Mouse (Mus musculus) neural tube, embryonic 15.5 days (tissue): ENCODE measurements around the gene Rab6b. TPM values are rescaled to one million over a fixed set of nuclear protein-coding genes. Genes with fewer than 3 reads are reported as not detected.

ENCODE experiments used
- ATAC-seq: fragments of 200-750 bp; cut with Nextera tagmentation; 2 replicates; pipeline ENCODE4 v1.8.0; 2017; ENCODE audit warnings: mild to moderate bottlenecking, moderate TSS enrichment, moderate library complexity; ENCODE audit not compliant: low FRiP score
- H3K27ac ChIP-seq: fragments of 300-500 bp; sonication (generic); replicated peaks from 2 replicates; pipeline ENCODE4 v1.5.1; 2015; ENCODE audit warnings: mild to moderate bottlenecking, inconsistent platforms
- H3K27me3 ChIP-seq: fragments of 300-500 bp; sonication (generic); replicated peaks from 2 replicates; pipeline ENCODE4 v1.6.1; 2015; ENCODE audit warnings: inconsistent platforms
- H3K36me3 ChIP-seq: fragments of 300-500 bp; sonication (generic); 2 replicates; pipeline ENCODE4 v1.6.1; 2015; ENCODE audit warnings: inconsistent platforms
- H3K4me1 ChIP-seq: fragments of 300-500 bp; sonication (generic); 2 replicates; pipeline ENCODE4 v1.6.1; 2015; ENCODE audit warnings: inconsistent platforms
- H3K4me2 ChIP-seq: fragments of 300-500 bp; sonication (generic); 2 replicates; pipeline ENCODE4 v1.6.1; 2015; ENCODE audit warnings: inconsistent platforms, mild to moderate bottlenecking, moderate library complexity
- H3K4me3 ChIP-seq: fragments of 300-500 bp; sonication (generic); replicated peaks from 2 replicates; pipeline ENCODE4 v1.5.1; 2015; ENCODE audit warnings: mild to moderate bottlenecking, inconsistent platforms
- H3K9ac ChIP-seq: fragments of 300-500 bp; sonication (generic); replicated peaks from 2 replicates; pipeline ENCODE4 v1.6.1; 2015; ENCODE audit warnings: mild to moderate bottlenecking, inconsistent platforms
- H3K9me3 ChIP-seq: fragments of 300-500 bp; sonication (generic); replicated peaks from 2 replicates; pipeline ENCODE4 v1.6.1; 2016; ENCODE audit warnings: inconsistent platforms
- WGBS: fragments of 180-500 bp; shearing (Covaris S2); methylation state at CpG from one replicate; pipeline ENCODE4 v1.1.7; 2015; ENCODE audit warnings: mixed read lengths; 5-methylcytosine and 5-hydroxymethylcytosine counted together
- polyA plus RNA-seq: library from polyadenylated mRNA; unstranded; fragments of >200 nt; fragmentation: Nextera tagmentation; extraction: Ambion mirVana; gene quantifications from 2 replicates; pipeline ENCODE4 v1.2.1, GENCODE M21; 2015

Gene Rab6b
- polyA plus RNA-seq, 1 experiment from 2014 or later, result 117 TPM

GRCm38 (mm10) chr9:103208802-103209423 lies 97.3 kb downstream of the Rab6b start:
- Histone ChIP-seq H3K27me3 (no peaks in the 10 kb centered on the region), H3K27ac (no peak overlapping the region), H3K9ac (no peak overlapping the region), H3K4me1 (0 out of 2 replicates have a peak, but pooled peaks cover 6% of the 10 kb centered on the region), H3K36me3 (no peaks in the 10 kb centered on the region), H3K9me3 (no peaks in the 10 kb centered on the region), H3K4me2 (no peak overlapping the region), H3K4me3 (no peak overlapping the region)
- no peak; the same call in 1 of the 2 replicates for ATAC-seq
- WGBS, result 23% methylated on average over 6 of the region's 6 CpGs

- 0 out of 2 replicates have a peak, but pooled peaks cover 6% of the 10 kb centered on the region for H3K4me1 ChIP-seq
- H3K9me3 ChIP-seq, result no peaks in the 10 kb centered on the region
- H3K27ac ChIP-seq, result no peak overlapping the region
- no peaks in the 10 kb centered on the region; the same call in 1 of the 2 replicates for H3K36me3 ChIP-seq
- H3K4me3 ChIP-seq, result peak overlapping the region; percentile 27
- no peaks in the 10 kb centered on the region for H3K27me3 ChIP-seq
- 71% methylated on average over 28 of the region's 28 CpGs for WGBS
- H3K4me2 ChIP-seq, result peak overlapping the region; percentile 41
- no peak for ATAC-seq
- H3K9ac ChIP-seq, result no peak overlapping the region
Measured at GRCm38 (mm10) chr9:103212654-103213420, 101.2 kb downstream of the Rab6b start.

GRCm38 (mm10) chr9:103213631-103214030 lies 102.0 kb downstream of the Rab6b start:
- H3K36me3 ChIP-seq, result no peaks in the 10 kb centered on the region; the same call in 1 of the 2 replicates
- H3K9ac ChIP-seq, result no peak overlapping the region

GRCm38 (mm10) chr9:103214281-103214680 lies 102.7 kb downstream of the Rab6b start:
- Histone ChIP-seq H3K4me3 (no peak overlapping the region), H3K9ac (no peak overlapping the region), H3K4me2 (no peak overlapping the region), H3K36me3 (no peaks in the 10 kb centered on the region; the same call in 1 of the 2 replicates), H3K4me1 (0 out of 2 replicates have a peak, but pooled peaks cover under 1% of the 10 kb centered on the region), H3K27ac (no peak overlapping the region), H3K9me3 (no peaks in the 10 kb centered on the region), H3K27me3 (no peaks in the 10 kb centered on the region)
- 84% methylated on average over 6 of the region's 6 CpGs for WGBS
- no peak for ATAC-seq

More at GRCm38 (mm10) chr9:103213631-103214030, 102.0 kb downstream of the Rab6b start:
- no peak overlapping the region for H3K4me3 ChIP-seq
- H3K4me1 ChIP-seq, result 0 out of 2 replicates have a peak, but pooled peaks cover 2% of the 10 kb centered on the region
- ATAC-seq, result no peak
- WGBS, result 59% methylated on average over 2 of the region's 2 CpGs
- H3K9me3 ChIP-seq, result no peaks in the 10 kb centered on the region
- H3K4me2 ChIP-seq, result no peak overlapping the region
- H3K27ac ChIP-seq, result no peak overlapping the region
- no peaks in the 10 kb centered on the region for H3K27me3 ChIP-seq

- 95% methylated on average over 7 of the region's 7 CpGs for WGBS
- H3K9me3 ChIP-seq, result no peaks in the 10 kb centered on the region
- no peak overlapping the region for H3K4me2 ChIP-seq
- H3K9ac ChIP-seq, result no peak overlapping the region
- no peaks in the 10 kb centered on the region for H3K36me3 ChIP-seq
- no peak for ATAC-seq
- no peaks in the 10 kb centered on the region for H3K27me3 ChIP-seq
- H3K4me3 ChIP-seq, result no peak overlapping the region
- H3K4me1 ChIP-seq, result no peaks in the 10 kb centered on the region
- no peak overlapping the region for H3K27ac ChIP-seq
Measured at GRCm38 (mm10) chr9:103224721-103225120, 113.1 kb downstream of the Rab6b start.

GRCm38 (mm10) chr9:103225464-103225863 lies 113.9 kb downstream of the Rab6b start:
- WGBS, result 72% methylated on average over 3 of the region's 3 CpGs
- H3K4me1 ChIP-seq, result peaks cover 6% of the 10 kb centered on the region
- no peak overlapping the region for H3K4me3 ChIP-seq
- no peak overlapping the region for H3K9ac ChIP-seq
- H3K27ac ChIP-seq, result no peak overlapping the region
- H3K4me2 ChIP-seq, result no peak overlapping the region
- no peaks in the 10 kb centered on the region for H3K27me3 ChIP-seq
- no peaks in the 10 kb centered on the region for H3K36me3 ChIP-seq
- H3K9me3 ChIP-seq, result no peaks in the 10 kb centered on the region
- no peak for ATAC-seq

- H3K27ac ChIP-seq, result no peak overlapping the region
- no peak overlapping the region for H3K4me2 ChIP-seq
- H3K9ac ChIP-seq, result no peak overlapping the region
- H3K4me1 ChIP-seq, result peaks cover 15% of the 10 kb centered on the region
- no peak for ATAC-seq
- no peak overlapping the region for H3K4me3 ChIP-seq
- no peaks in the 10 kb centered on the region for H3K9me3 ChIP-seq
- H3K36me3 ChIP-seq, result no peaks in the 10 kb centered on the region
- H3K27me3 ChIP-seq, result no peaks in the 10 kb centered on the region
- 90% methylated on average over 15 of the region's 15 CpGs for WGBS
Measured at GRCm38 (mm10) chr9:103226806-103227205, 115.2 kb downstream of the Rab6b start.

- no peaks in the 10 kb centered on the region for H3K27me3 ChIP-seq
- no peak overlapping the region for H3K4me2 ChIP-seq
- 88% methylated on average over 16 of the region's 16 CpGs for WGBS
- peaks cover 15% of the 10 kb centered on the region for H3K4me1 ChIP-seq
- H3K36me3 ChIP-seq, result no peaks in the 10 kb centered on the region
- no peak for ATAC-seq
- H3K9ac ChIP-seq, result no peak overlapping the region
- no peak overlapping the region for H3K4me3 ChIP-seq
- H3K9me3 ChIP-seq, result no peaks in the 10 kb centered on the region
- no peak overlapping the region for H3K27ac ChIP-seq
Measured at GRCm38 (mm10) chr9:103227760-103228159, 116.2 kb downstream of the Rab6b start.

- Histone ChIP-seq H3K9me3 (no peaks in the 10 kb centered on the region), H3K9ac (no peak overlapping the region), H3K36me3 (no peaks in the 10 kb centered on the region), H3K27ac (no peak overlapping the region), H3K27me3 (no peaks in the 10 kb centered on the region), H3K4me3 (no peak overlapping the region), H3K4me2 (no peak overlapping the region), H3K4me1 (peaks cover 15% of the 10 kb centered on the region)
- ATAC-seq, result no peak
- WGBS, result 78% methylated on average over 13 of the region's 13 CpGs
Measured at GRCm38 (mm10) chr9:103228370-103229003, 116.9 kb downstream of the Rab6b start.

GRCm38 (mm10) chr9:103229037-103229867 lies 117.7 kb downstream of the Rab6b start:
- Histone ChIP-seq H3K4me2 (peak overlapping the region; percentile 53), H3K9ac (no peak overlapping the region), H3K27ac (no peak overlapping the region), H3K36me3 (no peaks in the 10 kb centered on the region), H3K9me3 (no peaks in the 10 kb centered on the region), H3K27me3 (no peaks in the 10 kb centered on the region), H3K4me1 (peaks cover 15% of the 10 kb centered on the region), H3K4me3 (0 out of 2 replicates have a peak overlapping the region, but pooled peaks have one; percentile 19)
- ATAC-seq, result no peak
- WGBS, result 83% methylated on average over 15 of the region's 15 CpGs
